Mouse (Mus musculus): ENCODE measurements around the gene Acadl.

- TF ChIP-seq CTCF (IDR thresholded peaks at IDR 0.05; ENCODE audit: low read depth) = no peak
- TF ChIP-seq EP300 (IDR thresholded peaks at IDR 0.05; ENCODE audit: low read depth) = no peak
These were observed 21.1 kb downstream of the Acadl start for GRCm38 (mm10) chr1:66841938-66842337.
